Mouse (Mus musculus) heart, embryonic 13.5 days (tissue): ENCODE data around the gene Casz1. TPM values are rescaled to one million over a fixed set of nuclear protein-coding genes. Genes with fewer than 3 reads are reported as not detected.
A peak's percentile ranks its signal among the peaks of the same experiment; 100 is the strongest.

Source experiments
- ATAC-seq: fragments of 200-750 bp; cut with Nextera tagmentation; 2 replicates; pipeline ENCODE4 v1.8.0; 2017; ENCODE audit warnings: moderate TSS enrichment; ENCODE audit not compliant: insufficient number of reproducible peaks, low FRiP score, low TSS enrichment; ENCODE audit errors: extremely low read depth
- H3K27ac ChIP-seq: fragments of 300-500 bp; sonication (generic); replicated peaks from 2 replicates; pipeline ENCODE4 v1.5.1; 2015; ENCODE audit warnings: moderate library complexity, mild to moderate bottlenecking, inconsistent platforms
- H3K27me3 ChIP-seq: fragments of 300-500 bp; sonication (generic); replicated peaks from 2 replicates; pipeline ENCODE4 v1.6.1; 2015; ENCODE audit warnings: mild to moderate bottlenecking, inconsistent platforms
- H3K36me3 ChIP-seq: fragments of 300-500 bp; sonication (generic); 2 replicates; pipeline ENCODE4 v1.6.1; 2015; ENCODE audit warnings: mild to moderate bottlenecking, inconsistent platforms
- H3K4me1 ChIP-seq: fragments of 300-500 bp; sonication (generic); 2 replicates; pipeline ENCODE4 v1.6.1; 2015; ENCODE audit warnings: inconsistent platforms
- H3K4me2 ChIP-seq: fragments of 300-500 bp; sonication (generic); 2 replicates; pipeline ENCODE4 v1.6.1; 2015; ENCODE audit warnings: inconsistent platforms, mild to moderate bottlenecking, moderate library complexity
- H3K4me3 ChIP-seq: fragments of 300-500 bp; sonication (generic); 2 replicates; pipeline ENCODE4 v1.5.1; 2015; ENCODE audit warnings: moderate library complexity, mild to moderate bottlenecking, inconsistent platforms
- H3K9ac ChIP-seq: fragments of 300-500 bp; sonication (generic); 2 replicates; pipeline ENCODE4 v1.6.1; 2015; ENCODE audit warnings: inconsistent platforms, mild to moderate bottlenecking, moderate library complexity
- H3K9me3 ChIP-seq: fragments of 300-500 bp; sonication (generic); 2 replicates; pipeline ENCODE4 v1.6.1; 2016; ENCODE audit warnings: inconsistent platforms
- WGBS: fragments of 180-500 bp; shearing (Covaris S2); methylation state at CpG from one replicate; pipeline ENCODE4 v1.1.7; 2015; ENCODE audit warnings: mixed read lengths; 5-methylcytosine and 5-hydroxymethylcytosine counted together
- polyA plus RNA-seq: library from polyadenylated mRNA; unstranded; fragments of >200 nt; fragmentation: Nextera tagmentation; extraction: Ambion mirVana; gene quantifications from 2 replicates; pipeline ENCODE4 v1.2.1, GENCODE M21; 2015

The Casz1 gene
- polyA plus RNA-seq, 1 experiment from 2014 or later: 18.3 TPM

- no peak for ATAC-seq
- Histone ChIP-seq H3K4me3 (peak overlapping the region; percentile 87), H3K36me3 (no peaks in the 10 kb centered on the region), H3K4me1 (peaks cover 33% of the 10 kb centered on the region), H3K4me2 (peak overlapping the region; percentile 88), H3K9me3 (no peaks in the 10 kb centered on the region), H3K9ac (peak overlapping the region; percentile 97), H3K27me3 (peaks cover 53% of the 10 kb centered on the region), H3K27ac (peak overlapping the region; percentile 42)
- whole genome bisulfite sequencing: 11% methylated on average over 10 of the region's 10 CpGs
Measured at GRCm38 (mm10) chr4:148803636-148804035, 593 bp upstream of the Casz1 start.

- peaks cover 43% of the 10 kb centered on the region for H3K4me1 ChIP-seq
- peaks cover 57% of the 10 kb centered on the region for H3K27me3 ChIP-seq
- no peaks in the 10 kb centered on the region for H3K36me3 ChIP-seq
- H3K4me3 ChIP-seq: peak overlapping the region; percentile 87
- ATAC-seq: no peak
- H3K27ac ChIP-seq: peak overlapping the region; percentile 97
- peak overlapping the region; percentile 97 for H3K9ac ChIP-seq
- WGBS: under 1% methylated on average over 16 of the region's 16 CpGs
- no peaks in the 10 kb centered on the region for H3K9me3 ChIP-seq
- H3K4me2 ChIP-seq: peak overlapping the region; percentile 88
Measured at GRCm38 (mm10) chr4:148804780-148805160, 541 bp downstream of the Casz1 start.

- H3K27me3 ChIP-seq: peaks cover 62% of the 10 kb centered on the region
- H3K27ac ChIP-seq: peak overlapping the region; percentile 97
- under 1% methylated on average over 42 of the region's 42 CpGs for WGBS
- H3K4me2 ChIP-seq: peak overlapping the region; percentile 88
- peak overlapping the region; percentile 97 for H3K9ac ChIP-seq
- ATAC-seq: 0 out of 2 replicates have a peak, but pooled peaks have one; percentile 17
- peak overlapping the region; percentile 87 for H3K4me3 ChIP-seq
- H3K9me3 ChIP-seq: no peaks in the 10 kb centered on the region
- peaks cover 49% of the 10 kb centered on the region for H3K4me1 ChIP-seq
- H3K36me3 ChIP-seq: no peaks in the 10 kb centered on the region
Measured at GRCm38 (mm10) chr4:148805161-148805810, 1.1 kb downstream of the Casz1 start.

- Histone ChIP-seq H3K4me2 (peak overlapping the region; percentile 88), H3K27ac (peak overlapping the region; percentile 97), H3K9ac (peak overlapping the region; percentile 97), H3K4me3 (peak overlapping the region; percentile 87), H3K9me3 (no peaks in the 10 kb centered on the region), H3K27me3 (peaks cover 64% of the 10 kb centered on the region), H3K36me3 (no peaks in the 10 kb centered on the region), H3K4me1 (peaks cover 57% of the 10 kb centered on the region)
- ATAC-seq: no peak
- under 1% methylated on average over 60 of the region's 64 CpGs for WGBS
Measured at GRCm38 (mm10) chr4:148805811-148806747, 1.9 kb downstream of the Casz1 start.

- H3K9me3 ChIP-seq: no peaks in the 10 kb centered on the region
- peak overlapping the region; percentile 97 for H3K9ac ChIP-seq
- peak overlapping the region; percentile 97 for H3K27ac ChIP-seq
- no peak for ATAC-seq
- H3K27me3 ChIP-seq: peaks cover 69% of the 10 kb centered on the region
- H3K4me3 ChIP-seq: peak overlapping the region; percentile 87
- no peaks in the 10 kb centered on the region for H3K36me3 ChIP-seq
- peaks cover 64% of the 10 kb centered on the region for H3K4me1 ChIP-seq
- peak overlapping the region; percentile 88 for H3K4me2 ChIP-seq
- WGBS: 0% methylated on average over 23 of the region's 26 CpGs
Measured at GRCm38 (mm10) chr4:148806836-148807235, 2.6 kb downstream of the Casz1 start.

- 3% methylated on average over 9 of the region's 9 CpGs for WGBS
- Histone ChIP-seq H3K9me3 (no peaks in the 10 kb centered on the region), H3K36me3 (no peaks in the 10 kb centered on the region), H3K27me3 (peaks cover 71% of the 10 kb centered on the region), H3K4me2 (peak overlapping the region; percentile 88), H3K27ac (peak overlapping the region; percentile 97), H3K9ac (peak overlapping the region; percentile 97), H3K4me1 (peaks cover 70% of the 10 kb centered on the region), H3K4me3 (peak overlapping the region; percentile 87)
- no peak for ATAC-seq
Measured at GRCm38 (mm10) chr4:148807397-148807796, 3.2 kb downstream of the Casz1 start.

- Histone ChIP-seq H3K9me3 (no peaks in the 10 kb centered on the region), H3K36me3 (no peaks in the 10 kb centered on the region), H3K4me2 (0 out of 2 replicates have a peak overlapping the region, but pooled peaks have one; percentile 11), H3K27ac (no peak overlapping the region), H3K4me1 (peaks cover 74% of the 10 kb centered on the region), H3K27me3 (peaks cover 74% of the 10 kb centered on the region), H3K9ac (peak overlapping the region; percentile 61), H3K4me3 (no peak overlapping the region)
- 52% methylated on average over 2 of the region's 2 CpGs for WGBS
- no peak for ATAC-seq
Measured at GRCm38 (mm10) chr4:148808839-148809238, 4.6 kb downstream of the Casz1 start.

- Histone ChIP-seq H3K27me3 (peaks cover 61% of the 10 kb centered on the region), H3K4me1 (peaks cover 91% of the 10 kb centered on the region), H3K27ac (peak overlapping the region; percentile 70), H3K36me3 (no peaks in the 10 kb centered on the region), H3K9me3 (no peaks in the 10 kb centered on the region), H3K9ac (peak overlapping the region; percentile 76), H3K4me2 (peak overlapping the region; percentile 53), H3K4me3 (0 out of 2 replicates have a peak overlapping the region, but pooled peaks have one; percentile 6)
- ATAC-seq: no peak
- WGBS: 54% methylated on average over 9 of the region's 9 CpGs
Measured at GRCm38 (mm10) chr4:148810706-148811105, 6.5 kb downstream of the Casz1 start.

GRCm38 (mm10) chr4:148811940-148812339 lies 7.7 kb downstream of the Casz1 start:
- 16% methylated on average over 10 of the region's 10 CpGs for WGBS
- H3K27ac ChIP-seq: peak overlapping the region; percentile 51
- H3K27me3 ChIP-seq: peaks cover 49% of the 10 kb centered on the region
- H3K36me3 ChIP-seq: no peaks in the 10 kb centered on the region
- H3K4me3 ChIP-seq: peak overlapping the region; percentile 34
- no peaks in the 10 kb centered on the region for H3K9me3 ChIP-seq
- peak overlapping the region; percentile 65 for H3K4me2 ChIP-seq
- H3K4me1 ChIP-seq: peaks cover 96% of the 10 kb centered on the region
- peak overlapping the region; percentile 79 for H3K9ac ChIP-seq
- ATAC-seq: no peak

- Histone ChIP-seq H3K4me2 (no peak overlapping the region), H3K4me1 (peaks cover 94% of the 10 kb centered on the region), H3K36me3 (no peaks in the 10 kb centered on the region), H3K4me3 (no peak overlapping the region), H3K9me3 (no peaks in the 10 kb centered on the region), H3K27me3 (peaks cover 45% of the 10 kb centered on the region), H3K9ac (peak overlapping the region; percentile 79), H3K27ac (no peak overlapping the region)
- no peak for ATAC-seq
- 70% methylated on average over 6 of the region's 6 CpGs for WGBS
Measured at GRCm38 (mm10) chr4:148813247-148813646, 9.0 kb downstream of the Casz1 start.

- Histone ChIP-seq H3K36me3 (no peaks in the 10 kb centered on the region), H3K27ac (no peak overlapping the region), H3K27me3 (peaks cover 16% of the 10 kb centered on the region), H3K4me2 (peak overlapping the region; percentile 6), H3K9me3 (no peaks in the 10 kb centered on the region), H3K4me1 (peaks cover 86% of the 10 kb centered on the region), H3K9ac (0 out of 2 replicates have a peak overlapping the region, but pooled peaks have one; percentile 53), H3K4me3 (no peak overlapping the region)
- 16% methylated on average over 14 of the region's 14 CpGs for WGBS
- no peak for ATAC-seq
Measured at GRCm38 (mm10) chr4:148816556-148816955, 12.3 kb downstream of the Casz1 start.
